Mouse (Mus musculus): ENCODE measurements around the gene Lrig1. TPM values are rescaled to one million over a fixed set of nuclear protein-coding genes. Genes with fewer than 3 reads are reported as not detected.
A peak's percentile ranks its signal among the peaks of the same experiment; 100 is the strongest.

Gene Lrig1
- 10 to 100 TPM; 22.6 to 31.6 TPM for total RNA-seq (2021)
- long read RNA-seq, experiment 1, full-length matches to known transcripts = 4 of 15 reads
- long read RNA-seq, experiment 1, partial matches to known transcripts = 10 of 15 reads
- long read RNA-seq, experiment 1, other reads (novel, unspliced or antisense) = 1 of 15 reads
- long read RNA-seq, experiment 2, full-length matches to known transcripts = 4 of 19 reads
- long read RNA-seq, experiment 2, partial matches to known transcripts = 10 of 19 reads
- long read RNA-seq, experiment 2, other reads (novel, unspliced or antisense) = 5 of 19 reads

- peak; percentile 95 to 96 for DNase-seq (ENCODE audit: low spot score in 2 of 2)
Measured at GRCm38 (mm10) chr6:94700067-94700491, at the start of gene Lrig1. TSS of gene Lrig1 (minus strand) at chr6:94700158.

GRCm38 (mm10) chr6:94749626-94750025, 49.7 kb upstream of the Lrig1 start:
- DNase-seq (ENCODE audit: low spot score in 2 of 2) = no peak

- DNase-seq (ENCODE audit: low spot score in 2 of 2) = no peak
Measured at GRCm38 (mm10) chr6:94748361-94748760, 48.4 kb upstream of the Lrig1 start.

GRCm38 (mm10) chr6:94740117-94740729, 40.3 kb upstream of the Lrig1 start:
- DNase-seq (ENCODE audit: low spot score in 2 of 2) = no peak

GRCm38 (mm10) chr6:94738647-94739046, 38.7 kb upstream of the Lrig1 start:
- no peak for DNase-seq (ENCODE audit: low spot score in 2 of 2)

GRCm38 (mm10) chr6:94733878-94734277, 33.9 kb upstream of the Lrig1 start:
- no peak for DNase-seq (ENCODE audit: low spot score in 2 of 2)

- DNase-seq (ENCODE audit: low spot score in 2 of 2) = no peak
Measured at GRCm38 (mm10) chr6:94729847-94730246, 29.9 kb upstream of the Lrig1 start.

GRCm38 (mm10) chr6:94729132-94729531, 29.2 kb upstream of the Lrig1 start:
- DNase-seq (ENCODE audit: low spot score in 2 of 2) = no peak

GRCm38 (mm10) chr6:94724612-94725011, 24.7 kb upstream of the Lrig1 start:
- DNase-seq (ENCODE audit: low spot score in 2 of 2) = no peak

GRCm38 (mm10) chr6:94718607-94719346, 18.8 kb upstream of the Lrig1 start:
- DNase-seq (ENCODE audit: low spot score in 2 of 2) = no peak

- DNase-seq (ENCODE audit: low spot score in 2 of 2) = no peak
Measured at GRCm38 (mm10) chr6:94717705-94718489, 17.9 kb upstream of the Lrig1 start.

GRCm38 (mm10) chr6:94715645-94715940, 15.6 kb upstream of the Lrig1 start:
- DNase-seq (ENCODE audit: low spot score in 2 of 2) = no peak

GRCm38 (mm10) chr6:94714815-94715644, 15.1 kb upstream of the Lrig1 start:
- no peak for DNase-seq (ENCODE audit: low spot score in 2 of 2)

GRCm38 (mm10) chr6:94709832-94710231, 9.9 kb upstream of the Lrig1 start:
- DNase-seq (ENCODE audit: low spot score in 2 of 2) = no peak

- DNase-seq (ENCODE audit: low spot score in 2 of 2) = no peak
Measured at GRCm38 (mm10) chr6:94709150-94709549, 9.2 kb upstream of the Lrig1 start.

GRCm38 (mm10) chr6:94707254-94707653, 7.3 kb upstream of the Lrig1 start:
- DNase-seq (ENCODE audit: low spot score in 2 of 2) = no peak

- DNase-seq (ENCODE audit: low spot score in 2 of 2) = no peak
Measured at GRCm38 (mm10) chr6:94705931-94706330, 6.0 kb upstream of the Lrig1 start.

GRCm38 (mm10) chr6:94702993-94703392, 3.0 kb upstream of the Lrig1 start:
- DNase-seq (ENCODE audit: low spot score in 2 of 2) = no peak

GRCm38 (mm10) chr6:94701071-94701470, 1.1 kb upstream of the Lrig1 start:
- DNase-seq (ENCODE audit: low spot score in 2 of 2) = no peak

- peak in 1 of 2 experiments; percentile 35 for DNase-seq (ENCODE audit: low spot score in 2 of 2)
Measured at GRCm38 (mm10) chr6:94700612-94701011, 654 bp upstream of the Lrig1 start.
